Mouse (Mus musculus) heart, embryonic 11.5 days (tissue): ENCODE results near the gene Gm17455. TPM values are rescaled to one million over a fixed set of nuclear protein-coding genes. Genes with fewer than 3 reads are reported as not detected.
A peak's percentile ranks its signal among the peaks of the same experiment; 100 is the strongest.

Experiments
- ATAC-seq: fragments of 200-750 bp; cut with Nextera tagmentation; replicated peaks from 2 replicates; pipeline ENCODE4 v1.8.0; 2017; ENCODE audit warnings: moderate library complexity; ENCODE audit not compliant: insufficient number of reproducible peaks, low FRiP score, low TSS enrichment
- H3K27ac ChIP-seq: fragments of 300-500 bp; sonication (generic); 2 replicates; pipeline ENCODE4 v1.5.1; 2014; ENCODE audit warnings: mild to moderate bottlenecking, low read depth, low read length
- H3K27me3 ChIP-seq: fragments of 300-500 bp; sonication (generic); 2 replicates; pipeline ENCODE4 v1.6.1; 2014; ENCODE audit warnings: mild to moderate bottlenecking, low read length, mixed read lengths; ENCODE audit not compliant: control insufficient read depth, insufficient read depth
- H3K36me3 ChIP-seq: fragments of 300-500 bp; sonication (generic); 2 replicates; pipeline ENCODE4 v1.6.1; 2014; ENCODE audit warnings: mild to moderate bottlenecking, low read length, moderate library complexity, mixed read lengths; ENCODE audit not compliant: control insufficient read depth, insufficient read depth
- H3K4me1 ChIP-seq: fragments of 300-500 bp; sonication (generic); 2 replicates; pipeline ENCODE4 v1.6.1; 2014; ENCODE audit warnings: low read length; ENCODE audit not compliant: control insufficient read depth, insufficient read depth
- H3K4me2 ChIP-seq: fragments of 300-500 bp; sonication (generic); 2 replicates; pipeline ENCODE4 v1.6.1; 2014; ENCODE audit warnings: mild to moderate bottlenecking, moderate library complexity
- H3K4me3 ChIP-seq: fragments of 300-500 bp; sonication (generic); 2 replicates; pipeline ENCODE4 v1.5.1; 2014; ENCODE audit warnings: low read depth, low read length
- H3K9ac ChIP-seq: fragments of 300-500 bp; sonication (generic); 2 replicates; pipeline ENCODE4 v1.6.1; 2014; ENCODE audit warnings: mild to moderate bottlenecking, low read depth, low read length, moderate library complexity
- H3K9me3 ChIP-seq: fragments of 300-500 bp; sonication (generic); replicated peaks from 2 replicates; pipeline ENCODE4 v1.6.1; 2016; ENCODE audit warnings: low read length; ENCODE audit not compliant: control insufficient read depth
- WGBS: fragments of 180-500 bp; shearing (Covaris S2); extraction: QIAGEN DNeasy Blood & Tissue Kit; methylation state at CpG from one replicate; pipeline ENCODE4 v1.1.7; 2014; ENCODE audit not compliant: insufficient replicate concordance; 5-methylcytosine and 5-hydroxymethylcytosine counted together
- polyA plus RNA-seq: library from polyadenylated mRNA; unstranded; fragments of >200 nt; fragmentation: Nextera tagmentation; extraction: Ambion mirVana; gene quantifications from 2 replicates; pipeline ENCODE4 v1.2.1, GENCODE M21; 2014

Gm17455 gene
- polyA plus RNA-seq, 1 experiment from 2014 or later: 1.6 TPM

- 71% methylated on average over 2 of the region's 2 CpGs for WGBS
- H3K4me1 ChIP-seq: peaks cover 14% of the 10 kb centered on the region
- no peaks in the 10 kb centered on the region for H3K27me3 ChIP-seq
- no peak overlapping the region for H3K9ac ChIP-seq
- no peak overlapping the region for H3K4me3 ChIP-seq
- H3K27ac ChIP-seq: no peak overlapping the region
- no peaks in the 10 kb centered on the region for H3K36me3 ChIP-seq
- ATAC-seq: no peak
- H3K4me2 ChIP-seq: no peak overlapping the region
- H3K9me3 ChIP-seq: no peaks in the 10 kb centered on the region
Observed at GRCm38 (mm10) chr10:60370098-60370497, 29.4 kb upstream of the Gm17455 start.

GRCm38 (mm10) chr10:60370601-60371061 lies 28.9 kb upstream of the Gm17455 start:
- ATAC-seq: no peak
- H3K27me3 ChIP-seq: no peaks in the 10 kb centered on the region
- H3K9ac ChIP-seq: no peak overlapping the region
- H3K4me3 ChIP-seq: no peak overlapping the region
- H3K36me3 ChIP-seq: no peaks in the 10 kb centered on the region
- peaks cover 10% of the 10 kb centered on the region for H3K4me1 ChIP-seq
- 65% methylated on average over 5 of the region's 5 CpGs for WGBS
- no peaks in the 10 kb centered on the region for H3K9me3 ChIP-seq
- no peak overlapping the region for H3K27ac ChIP-seq
- H3K4me2 ChIP-seq: no peak overlapping the region

- Histone ChIP-seq H3K27me3 (no peaks in the 10 kb centered on the region), H3K36me3 (no peaks in the 10 kb centered on the region), H3K9ac (no peak overlapping the region), H3K9me3 (no peaks in the 10 kb centered on the region), H3K4me2 (no peak overlapping the region), H3K4me3 (no peak overlapping the region), H3K4me1 (peaks cover 10% of the 10 kb centered on the region), H3K27ac (no peak overlapping the region)
- ATAC-seq: no peak
- 69% methylated on average over 5 of the region's 5 CpGs for WGBS
Observed at GRCm38 (mm10) chr10:60371596-60372386, 27.7 kb upstream of the Gm17455 start.

GRCm38 (mm10) chr10:60373543-60373936 lies 26.0 kb upstream of the Gm17455 start:
- Histone ChIP-seq H3K4me1 (peaks cover 10% of the 10 kb centered on the region), H3K27ac (no peak overlapping the region), H3K4me3 (no peak overlapping the region), H3K9ac (no peak overlapping the region), H3K36me3 (no peaks in the 10 kb centered on the region), H3K4me2 (no peak overlapping the region), H3K9me3 (no peaks in the 10 kb centered on the region), H3K27me3 (no peaks in the 10 kb centered on the region)
- ATAC-seq: peak; percentile 31; the same call in 1 of the 2 replicates
- WGBS: 35% methylated on average over 6 of the region's 6 CpGs

GRCm38 (mm10) chr10:60373937-60374578 lies 25.5 kb upstream of the Gm17455 start:
- WGBS: 49% methylated on average over 8 of the region's 8 CpGs
- H3K36me3 ChIP-seq: no peaks in the 10 kb centered on the region
- H3K4me2 ChIP-seq: no peak overlapping the region
- H3K9me3 ChIP-seq: no peaks in the 10 kb centered on the region
- no peak overlapping the region for H3K27ac ChIP-seq
- ATAC-seq: peak; percentile 20; the same call in 1 of the 2 replicates
- H3K4me1 ChIP-seq: peaks cover 10% of the 10 kb centered on the region
- no peaks in the 10 kb centered on the region for H3K27me3 ChIP-seq
- H3K4me3 ChIP-seq: no peak overlapping the region
- no peak overlapping the region for H3K9ac ChIP-seq

- H3K4me1 ChIP-seq: peaks cover 7% of the 10 kb centered on the region
- 68% methylated on average over 16 of the region's 16 CpGs for WGBS
- no peaks in the 10 kb centered on the region for H3K36me3 ChIP-seq
- H3K27ac ChIP-seq: no peak overlapping the region
- no peak for ATAC-seq
- no peaks in the 10 kb centered on the region for H3K27me3 ChIP-seq
- H3K9ac ChIP-seq: no peak overlapping the region
- H3K4me2 ChIP-seq: no peak overlapping the region
- H3K4me3 ChIP-seq: no peak overlapping the region
- no peaks in the 10 kb centered on the region for H3K9me3 ChIP-seq
Observed at GRCm38 (mm10) chr10:60376704-60377103, 22.8 kb upstream of the Gm17455 start.

GRCm38 (mm10) chr10:60379419-60379957 lies 20.0 kb upstream of the Gm17455 start:
- no peaks in the 10 kb centered on the region for H3K27me3 ChIP-seq
- H3K4me2 ChIP-seq: no peak overlapping the region
- H3K36me3 ChIP-seq: no peaks in the 10 kb centered on the region
- no peak overlapping the region for H3K27ac ChIP-seq
- no peaks in the 10 kb centered on the region; the same call in 1 of the 2 replicates for H3K4me1 ChIP-seq
- H3K9ac ChIP-seq: no peak overlapping the region
- H3K9me3 ChIP-seq: no peaks in the 10 kb centered on the region
- 66% methylated on average over 9 of the region's 9 CpGs for WGBS
- H3K4me3 ChIP-seq: no peak overlapping the region
- no peak for ATAC-seq

GRCm38 (mm10) chr10:60380229-60380628 lies 19.3 kb upstream of the Gm17455 start:
- 0 out of 2 replicates have a peak, but pooled peaks have one; percentile 33 for ATAC-seq
- H3K27ac ChIP-seq: no peak overlapping the region
- WGBS: 61% methylated on average over 3 of the region's 3 CpGs

More at GRCm38 (mm10) chr10:60380229-60380628, 19.3 kb upstream of the Gm17455 start:
- no peaks in the 10 kb centered on the region; the same call in 1 of the 2 replicates for H3K4me1 ChIP-seq
- no peak overlapping the region for H3K4me2 ChIP-seq
- H3K4me3 ChIP-seq: no peak overlapping the region
- H3K27me3 ChIP-seq: no peaks in the 10 kb centered on the region
- H3K9me3 ChIP-seq: no peaks in the 10 kb centered on the region
- H3K9ac ChIP-seq: no peak overlapping the region
- H3K36me3 ChIP-seq: no peaks in the 10 kb centered on the region
